Comparison of ENCODE assay signal across 8 mouse cellular contexts in the genomic region with DNA sequence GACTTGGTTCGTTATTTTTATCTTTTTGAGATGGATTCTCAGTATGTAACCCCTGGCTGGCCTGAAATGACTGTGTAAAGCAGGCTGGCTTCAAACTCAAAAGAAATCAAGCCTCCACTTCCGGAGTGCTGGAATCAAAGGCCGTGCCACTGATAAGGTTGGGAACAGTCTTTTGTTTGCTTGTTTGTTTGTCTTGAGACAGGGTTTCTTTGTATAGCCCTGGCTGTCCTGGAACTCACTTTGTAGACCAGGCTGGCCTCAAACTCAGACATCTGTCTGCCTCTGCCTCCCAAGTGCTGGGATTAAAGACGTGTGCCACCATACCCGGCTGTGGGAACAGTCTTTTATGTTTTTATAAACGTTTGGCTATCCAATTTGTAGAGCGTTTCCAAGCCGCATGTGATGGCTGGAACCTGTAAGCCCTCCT. TPM values are rescaled to one million over a fixed set of nuclear protein-coding genes. Genes with fewer than 3 reads are reported as not detected.
DNase-seq lines count a peak whose midpoint lies in the region; ATAC-seq and TF ChIP-seq lines count a peak whose summit lies in the region.

No protein-coding gene starts in this region.

- TF ChIP-seq POLR2A in cerebellum, adult 2 months (IDR thresholded peaks at IDR 0.05; ENCODE audit: borderline replicate concordance, insufficient read depth, low read length), result no peak

- H3K27me3 ChIP-seq in cerebellum, adult 2 months (ENCODE audit: control insufficient read depth, insufficient read depth, low read length), result no peaks in the 10 kb centered on the region
- no peaks in the 10 kb centered on the region for H3K27me3 ChIP-seq in heart, embryonic 15.5 days

- H3K27ac ChIP-seq in cerebellum, adult 2 months (ENCODE audit: insufficient read depth, low read length), result peak overlapping the region; percentile 83; the same call in 1 of the 2 replicates
- H3K27ac ChIP-seq in ES-E14 (ENCODE audit: insufficient read depth, low read depth, low read length, poor library complexity, severe bottlenecking) (peak overlapping the region; percentile 64; the same call in 1 of the 2 replicates), macrophage (peak overlapping the region; percentile 80)
- H3K27ac ChIP-seq in heart, embryonic 15.5 days, result peak overlapping the region; percentile 94

- peaks cover 6% of the 10 kb centered on the region; the same call in 1 of the 2 replicates for H3K79me2 ChIP-seq in macrophage (ENCODE audit: inconsistent target)

- 0 out of 2 replicates have a peak, but pooled peaks cover 4% of the 10 kb centered on the region for H3K4me1 ChIP-seq in cerebellum, adult 2 months (ENCODE audit: control insufficient read depth, insufficient read depth, low read length)
- peaks cover 0 to 3% of the 10 kb centered on the region in 2 experiments; a peak in 1 of 4 replicates for H3K4me1 ChIP-seq in ES-E14 (ENCODE audit: control insufficient read depth in 2 of 2, insufficient read depth in 2 of 2, low read length in 2 of 2, poor library complexity in 1 of 2)
- H3K4me1 ChIP-seq in heart, embryonic 15.5 days (replicated peaks), result peaks cover 15% of the 10 kb centered on the region

- intact Hi-C loops in left cerebral cortex, postnatal 4 days (cut with DNase I), result no loop called here

- peak; percentile 23; the same call in 1 of the 2 replicates for ATAC-seq in heart, embryonic 15.5 days (replicated peaks; ENCODE audit: insufficient number of reproducible peaks, insufficient read depth, low FRiP score, low read depth)

- peak overlapping the region; percentile 83 for H3K4me2 ChIP-seq in heart, embryonic 15.5 days

- H3K9ac ChIP-seq in ES-E14 (ENCODE audit: insufficient read depth, low read depth, low read length, poor library complexity, severe bottlenecking), result peak overlapping the region; percentile 91; the same call in 1 of the 2 replicates
- peak overlapping the region; percentile 65 for H3K9ac ChIP-seq in heart, embryonic 15.5 days

- H3K9me3 ChIP-seq in ES-E14 (ENCODE audit: control insufficient read depth, insufficient read depth, low read depth, low read length), result no peaks in the 10 kb centered on the region
- no peaks in the 10 kb centered on the region for H3K9me3 ChIP-seq in heart, embryonic 15.5 days (replicated peaks)

- H3K36me3 ChIP-seq in ES-E14 (ENCODE audit: control insufficient read depth, insufficient read depth, low read length, poor library complexity, severe bottlenecking) (peaks cover 32% of the 10 kb centered on the region), macrophage (ENCODE audit: inconsistent target) (peaks cover 18% of the 10 kb centered on the region)
- peaks cover 30% of the 10 kb centered on the region for H3K36me3 ChIP-seq in heart, embryonic 15.5 days

- no peak for DNase-seq in cerebellum, adult 2 months
- DNase-seq in cerebellum, adult 11 months, result no peak
- no peak for DNase-seq in ES-E14 (ENCODE audit: low read depth, low spot score)
- no peak for DNase-seq in left cerebral cortex, adult 18-20 months (ENCODE audit: low spot score in 2 of 2)
- no peak for DNase-seq in left cerebral cortex, postnatal 4 days
- no peak for DNase-seq in cerebellum, adult 9-11 months

- in situ Hi-C loops in ES-E14 (cut with MboI; ENCODE audit: low sequenced_read_pairs in 2 of 2, unreplicated experiment in 2 of 2), result no loop called here

- TF ChIP-seq CTCF in cerebellum, adult 2 months (IDR thresholded peaks at IDR 0.05; ENCODE audit: borderline replicate concordance, insufficient read depth, low read depth, low read length), result no peak

- peak overlapping the region; percentile 75 for H3K4me3 ChIP-seq in cerebellum, adult 2 months (replicated peaks; ENCODE audit: insufficient read depth, low read depth, low read length)
- peak overlapping the region; percentile 84 to 87 for H3K4me3 ChIP-seq in ES-E14 (ENCODE audit: insufficient read depth in 1 of 2, low read depth in 1 of 2, low read length in 2 of 2, poor library complexity in 1 of 2, severe bottlenecking in 1 of 2)
- peak overlapping the region; percentile 85 for H3K4me3 ChIP-seq in heart, embryonic 15.5 days
- H3K4me3 ChIP-seq in macrophage (ENCODE audit: inconsistent target), result peak overlapping the region; percentile 65

- WGBS in cerebellum, adult 2 months, result 17% methylated on average over 8 of the region's 8 CpGs
- 27% methylated on average over 8 of the region's 8 CpGs for WGBS in heart, embryonic 15.5 days
- 29% methylated on average over 8 of the region's 8 CpGs for WGBS in macrophage (ENCODE audit: missing documents)

TF ChIP-seq in ES-E14, 5 proteins besides CTCF, POLR2A, EP300 and RAD21:
- TF ChIP-seq ZNF384 (IDR thresholded peaks at IDR 0.05; ENCODE audit: low read depth, low read length) (no peak), ZC3H11A (IDR thresholded peaks at IDR 0.05; ENCODE audit: borderline replicate concordance, low read depth, low read length) (no peak)
TF ChIP-seq in ES-E14: peak in this region for 0.

RNA-seq across cellular contexts. Expression of gene Msto1, which starts 0.6 kb away (rescaled TPM):
- polyA plus RNA-seq in cerebellum, adult 2 months (2012; rRNA removed), result 37.0 and 38.3 TPM in 2 replicates
- total RNA-seq in ES-E14 (2012; rRNA removed), result 74.5 and 78.3 TPM in 2 replicates
- polyA plus RNA-seq in heart, embryonic 15.5 days (2015; fragmentation: Nextera tagmentation; extraction: Ambion mirVana), result 37.3 and 44.6 TPM in 2 replicates
- 10 to 100 TPM in 18 of 26 experiments, 1 to 10 TPM in 8; 4.4 to 35.6 (median 14.6) TPM for total RNA-seq in macrophage (2018; cell fraction: chromatin; rRNA removed)
- total RNA-seq in macrophage (2018; cell fraction: cytosol; rRNA removed), result 10 to 100 TPM; 11.2 to 16.3 (median 14.5) TPM
- total RNA-seq in macrophage (2018; cell fraction: nucleus; rRNA removed), result 10 to 100 TPM in 14 of 26 experiments, 1 to 10 TPM in 12; 5.5 to 25.1 (median 10.6) TPM
- polyA plus RNA-seq in macrophage (2018), result 11.2 to 22.5 TPM (median 13.4 TPM) in 3 replicates
- 10 to 100 TPM; 20.6 to 22.5 TPM for total RNA-seq in left cerebral cortex, adult 18-20 months (2021)
- 10 to 100 TPM; 31.3 to 33.1 TPM for total RNA-seq in left cerebral cortex, postnatal 4 days (2021)

RNA-seq across cellular contexts. Expression of gene Ash1l, which starts 36.0 kb away (rescaled TPM):
- 32.2 and 32.7 TPM in 2 replicates for polyA plus RNA-seq in cerebellum, adult 2 months (2012; rRNA removed)
- total RNA-seq in ES-E14 (2012; rRNA removed), result 11.2 and 11.7 TPM in 2 replicates
- 13.3 and 13.6 TPM in 2 replicates for polyA plus RNA-seq in heart, embryonic 15.5 days (2015; fragmentation: Nextera tagmentation; extraction: Ambion mirVana)
- total RNA-seq in macrophage (2018; cell fraction: chromatin; rRNA removed), result 100 to 1,000 TPM; 160 to 261 (median 217) TPM
- total RNA-seq in macrophage (2018; cell fraction: cytosol; rRNA removed), result 10 to 100 TPM; 13.4 to 27.7 (median 21.5) TPM
- total RNA-seq in macrophage (2018; cell fraction: nucleus; rRNA removed), result 100 to 1,000 TPM in 14 of 26 experiments, 10 to 100 TPM in 12; 67.8 to 150 (median 106) TPM
- polyA plus RNA-seq in macrophage (2018), result 11.3 to 14.9 TPM (median 12.2 TPM) in 3 replicates
- total RNA-seq in left cerebral cortex, adult 18-20 months (2021), result 10 to 100 TPM; 90.9 to 92.2 TPM
- total RNA-seq in left cerebral cortex, postnatal 4 days (2021), result 10 to 100 TPM; 65.7 to 66.2 TPM

RNA-seq across cellular contexts. Expression of gene Dap3, which starts 36.6 kb away (rescaled TPM):
- 125 and 131 TPM in 2 replicates for polyA plus RNA-seq in cerebellum, adult 2 months (2012; rRNA removed)
- total RNA-seq in ES-E14 (2012; rRNA removed), result 168 and 185 TPM in 2 replicates
- 132 and 135 TPM in 2 replicates for polyA plus RNA-seq in heart, embryonic 15.5 days (2015; fragmentation: Nextera tagmentation; extraction: Ambion mirVana)
- total RNA-seq in macrophage (2018; cell fraction: chromatin; rRNA removed), result 100 to 1,000 TPM in 19 of 26 experiments, 10 to 100 TPM in 7; 60.7 to 240 (median 130) TPM
- 10 to 100 TPM; 24.9 to 38.7 (median 33.0) TPM for total RNA-seq in macrophage (2018; cell fraction: cytosol; rRNA removed)
- 100 to 1,000 TPM in 5 of 26 experiments, 10 to 100 TPM in 21; 52.7 to 165 (median 88.3) TPM for total RNA-seq in macrophage (2018; cell fraction: nucleus; rRNA removed)
- 20.8 to 37.1 TPM (median 35.9 TPM) in 3 replicates for polyA plus RNA-seq in macrophage (2018)
- total RNA-seq in left cerebral cortex, adult 18-20 months (2021), result 100 to 1,000 TPM in 1 of 2 experiments, 10 to 100 TPM in 1; 98.4 to 105 TPM
- total RNA-seq in left cerebral cortex, postnatal 4 days (2021), result 100 to 1,000 TPM in 1 of 2 experiments, 10 to 100 TPM in 1; 95.8 to 108 TPM
